Mouse (Mus musculus): ENCODE results near the gene Ankrd10.
"Not testable (repeated sequence)": the region's sequence is repeated elsewhere in the genome, so short reads cannot be mapped to it uniquely, and the experiment has no call there.

The Ankrd10 gene

DNA sequence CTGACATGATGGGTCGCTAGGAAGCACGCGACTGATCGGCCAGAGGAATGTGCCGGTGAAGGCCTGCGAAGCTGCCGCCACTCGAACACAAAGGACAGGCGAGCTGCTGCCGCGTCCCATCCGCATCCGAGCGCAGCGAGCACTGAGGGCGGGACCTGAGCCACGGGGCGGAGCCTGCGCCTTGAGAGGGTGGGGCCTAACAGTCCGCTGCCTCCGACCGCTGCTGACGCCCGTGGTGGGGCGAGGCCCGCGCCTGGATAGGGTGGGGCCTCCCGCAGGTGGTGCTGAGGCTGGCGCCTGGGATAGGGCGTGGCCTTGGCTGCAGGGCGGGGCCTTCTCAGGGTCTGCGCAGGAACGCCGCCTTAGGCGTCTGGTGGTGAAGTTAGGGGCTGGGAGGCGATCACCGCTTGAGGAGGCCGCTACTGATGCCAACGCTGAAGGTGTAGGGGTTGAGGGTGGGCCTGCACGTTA, at the start of gene Ankrd10:
Gene Ankrd10, minus strand, starts transcription at position 147 of the 471 bp plus-strand sequence.
- peak; percentile 96 for DNase-seq

DNA sequence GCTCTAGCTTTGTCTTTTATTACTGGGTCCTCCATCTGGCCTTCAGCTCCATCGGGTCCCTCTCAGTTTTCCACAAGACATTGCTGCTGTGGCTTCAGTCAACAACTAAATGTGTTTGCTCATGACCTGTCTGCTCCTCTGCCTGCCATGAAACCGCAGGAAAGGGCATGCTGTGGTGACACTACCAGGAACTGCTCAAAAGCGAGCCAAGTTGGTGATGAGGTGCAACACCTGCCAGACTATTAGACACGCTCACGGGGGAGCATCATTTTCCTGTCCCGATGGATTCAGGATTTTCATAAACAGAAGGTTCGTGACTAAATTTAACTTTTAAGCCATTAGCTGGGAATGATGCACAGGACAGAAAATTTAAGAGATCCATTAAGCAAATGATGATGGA, 49.0 kb upstream of the Ankrd10 start:
- DNase-seq, result no peak

- no peak for DNase-seq
Observed at GRCm38 (mm10) chr8:11668308-11668707, 32.8 kb upstream of the Ankrd10 start.

DNA sequence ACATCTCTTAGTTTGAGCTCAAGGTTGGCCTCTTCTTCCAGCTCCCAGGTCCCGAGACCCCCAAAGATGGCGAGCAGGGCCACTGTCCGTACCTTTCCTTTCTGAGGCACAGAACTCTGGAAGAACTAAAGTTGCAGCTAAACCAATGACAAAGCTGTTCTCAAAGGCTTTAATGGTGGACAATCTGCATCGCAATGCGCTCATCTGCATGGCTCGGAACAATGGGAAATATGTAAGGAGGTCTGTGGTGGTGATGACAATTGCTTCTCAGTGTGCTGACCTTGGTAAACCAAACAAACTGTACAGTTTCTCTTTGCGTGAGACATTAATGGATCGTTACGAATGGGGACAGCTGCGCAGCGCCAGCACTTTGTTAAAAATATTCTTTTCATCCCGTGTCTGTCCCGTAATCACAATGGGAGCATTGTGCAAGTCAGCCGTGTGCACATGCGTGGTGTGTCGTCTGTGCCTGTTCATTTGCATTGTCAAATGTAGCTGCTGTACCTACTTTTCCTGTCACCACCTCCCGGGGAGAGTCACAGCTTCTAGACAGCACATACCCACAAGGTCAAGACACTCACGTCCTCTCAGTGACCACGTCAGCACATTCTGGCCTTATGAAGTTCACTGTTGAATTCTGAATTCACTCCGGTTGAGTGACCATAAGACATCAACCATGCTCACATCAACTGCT, 30.6 kb upstream of the Ankrd10 start:
- DNase-seq, result not testable (repeated sequence)

GRCm38 (mm10) chr8:11661969-11662368, 26.4 kb upstream of the Ankrd10 start:
- DNase-seq, result peak; percentile 68

GRCm38 (mm10) chr8:11650021-11650420, 14.5 kb upstream of the Ankrd10 start:
- DNase-seq, result no peak

GRCm38 (mm10) chr8:11643123-11643522, 7.6 kb upstream of the Ankrd10 start:
- DNase-seq, result no peak

GRCm38 (mm10) chr8:11640606-11641005, 5.0 kb upstream of the Ankrd10 start:
- DNase-seq, result no peak

GRCm38 (mm10) chr8:11637531-11637930, 2.0 kb upstream of the Ankrd10 start:
- DNase-seq, result peak; percentile 26

DNA sequence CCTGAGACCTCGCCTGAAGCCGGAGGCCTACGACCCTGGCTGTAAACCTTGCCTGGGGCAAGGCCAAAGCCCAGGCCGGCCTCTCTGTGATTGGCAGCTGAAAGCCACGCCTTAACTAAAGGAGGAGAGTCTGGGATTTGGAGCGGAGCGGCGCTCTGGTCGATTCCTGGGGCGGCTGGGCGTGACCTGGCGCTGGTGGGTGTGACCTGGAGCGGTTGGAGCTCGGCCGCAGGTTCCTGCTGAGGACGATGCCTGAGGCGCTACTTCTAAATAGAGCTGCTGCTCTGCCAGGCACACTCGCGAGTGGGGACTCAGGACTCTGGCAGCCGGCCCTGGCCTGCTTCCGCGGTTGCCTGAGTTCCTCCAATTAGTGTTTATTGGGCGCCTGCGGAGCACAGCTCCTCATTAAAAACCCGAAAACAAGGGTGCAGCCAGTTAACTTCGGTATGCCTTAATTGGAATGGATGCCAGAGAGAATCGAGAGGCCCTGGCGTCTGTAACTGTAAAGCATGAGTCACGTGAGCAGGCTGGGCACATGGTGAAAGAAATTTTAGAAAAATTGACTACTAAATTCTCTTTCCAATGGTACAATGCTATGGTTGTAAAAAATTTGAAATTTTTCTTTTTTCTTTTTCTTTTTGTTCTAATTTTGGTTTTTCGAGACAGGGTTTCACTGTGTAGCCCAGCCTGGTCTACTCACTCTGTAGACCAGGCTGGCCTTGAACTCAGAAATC, 934 bp upstream of the Ankrd10 start:
- DNase-seq, result peak; percentile 85

GRCm38 (mm10) chr8:11635012-11635577, 462 bp downstream of the Ankrd10 start:
- peak; percentile 75 for DNase-seq

- DNase-seq, result no peak
Observed at GRCm38 (mm10) chr8:11634331-11635011, 1.1 kb downstream of the Ankrd10 start.

- peak; percentile 48 for DNase-seq
Observed at GRCm38 (mm10) chr8:11633414-11633813, 2.1 kb downstream of the Ankrd10 start.

GRCm38 (mm10) chr8:11632406-11632805, 3.2 kb downstream of the Ankrd10 start:
- DNase-seq, result peak; percentile 33

DNA sequence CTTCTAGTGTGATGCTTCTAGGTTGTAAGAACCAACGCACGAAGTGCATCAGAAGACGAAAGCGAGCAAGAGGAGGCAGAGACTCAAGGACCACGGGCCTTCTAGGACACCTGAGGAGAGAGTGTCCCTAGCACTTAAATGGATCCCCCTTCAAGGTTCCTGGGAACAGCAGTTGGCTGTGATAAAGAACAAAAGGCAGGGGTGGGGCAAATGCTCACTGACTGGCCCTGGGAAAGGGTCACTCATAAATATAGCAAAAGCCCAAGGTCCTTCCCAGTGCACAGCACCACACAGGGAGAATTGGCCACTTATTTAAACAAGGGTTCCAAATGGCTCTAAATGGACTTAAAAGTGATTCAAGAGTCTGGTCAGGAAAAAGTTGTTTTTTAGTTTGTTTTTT, 6.4 kb downstream of the Ankrd10 start:
- DNase-seq, result no peak

GRCm38 (mm10) chr8:11628506-11629132, 6.9 kb downstream of the Ankrd10 start:
- DNase-seq, result peak; percentile 53

- DNase-seq, result no peak
Observed at GRCm38 (mm10) chr8:11627717-11628116, 7.8 kb downstream of the Ankrd10 start.

DNA sequence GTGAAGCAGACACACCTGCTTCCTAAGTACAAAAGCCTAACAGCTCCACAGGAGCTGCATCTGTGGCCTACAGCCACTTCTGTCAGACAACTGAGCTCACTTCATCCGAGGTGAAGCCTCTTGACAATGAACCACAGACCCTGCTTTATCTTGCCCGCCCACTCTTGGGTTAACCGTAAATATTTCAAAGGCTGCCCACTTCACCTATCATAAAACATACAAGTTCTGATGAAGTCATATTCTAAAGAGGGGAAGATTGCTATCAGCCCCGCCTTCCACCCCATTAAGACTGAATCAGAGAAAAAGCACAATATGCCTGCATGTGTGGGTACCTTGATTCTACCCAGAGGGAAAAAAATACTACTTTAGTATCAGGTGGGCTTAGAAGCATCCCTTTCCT, 10.5 kb downstream of the Ankrd10 start:
- DNase-seq, result no peak

- no peak for DNase-seq
Observed at GRCm38 (mm10) chr8:11619091-11619490, 16.5 kb downstream of the Ankrd10 start.

GRCm38 (mm10) chr8:11618063-11618462, 17.5 kb downstream of the Ankrd10 start:
- no peak for DNase-seq

DNA sequence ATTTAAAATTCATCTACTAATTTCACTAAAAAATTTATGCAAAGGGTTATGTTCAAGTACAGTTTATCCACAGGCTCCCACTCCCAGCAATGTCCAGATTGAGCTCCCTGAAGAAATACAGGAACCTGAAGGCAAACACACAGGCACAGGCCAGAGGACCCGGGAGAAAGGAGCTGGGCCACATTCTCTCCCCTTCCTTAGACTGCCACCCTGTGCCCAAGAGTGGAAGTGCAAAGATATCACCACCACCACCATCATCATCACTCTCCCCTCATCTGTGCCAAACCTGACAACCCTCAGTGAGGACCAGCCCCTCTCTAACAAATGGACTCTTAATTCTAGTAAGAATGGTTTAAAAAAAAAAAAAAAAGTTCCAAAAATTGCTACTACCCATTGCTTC, 19.3 kb downstream of the Ankrd10 start:
- peak; percentile 51 for DNase-seq

DNA sequence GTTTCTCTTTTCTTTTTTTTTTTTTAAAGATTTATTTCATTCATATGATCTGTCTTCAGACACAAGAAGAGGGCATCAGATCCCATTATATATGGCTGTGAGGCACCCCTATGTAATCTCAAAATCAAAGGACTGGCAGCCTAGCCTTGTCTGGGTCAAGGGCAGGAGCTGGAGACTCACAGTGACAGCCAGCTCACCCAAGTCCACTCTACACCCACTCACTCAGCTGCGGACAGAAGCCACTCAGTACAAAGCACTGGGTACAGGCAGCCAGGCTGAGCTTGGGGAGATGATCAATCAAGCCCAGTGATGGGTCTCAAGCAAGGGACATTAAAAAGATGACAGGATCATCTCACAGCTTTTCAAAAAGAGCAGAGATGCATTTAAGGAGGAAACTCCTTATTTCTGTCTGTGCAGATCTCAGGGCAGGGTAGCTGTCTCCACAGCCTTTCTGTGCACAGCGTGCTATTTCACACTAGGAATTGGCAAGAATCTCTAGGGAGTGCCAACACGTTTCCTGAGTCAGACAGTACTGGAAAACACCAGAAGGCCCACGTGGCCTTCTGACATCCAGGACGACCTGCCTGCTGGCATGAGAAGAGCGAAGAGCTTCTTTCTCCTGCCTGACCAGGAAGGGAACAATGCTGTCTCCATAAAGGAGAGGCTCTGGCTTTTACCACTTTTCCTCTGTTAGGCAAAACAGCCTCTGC, 21.3 kb downstream of the Ankrd10 start:
- no peak for DNase-seq

All from cerebellum, adult 9-10 months (tissue).